Mouse (Mus musculus) MEL (cell line): ENCODE results near the gene Adm.

Experiments
- CHD1 ChIP-seq: IDR thresholded peaks from 2 replicates; pipeline ENCODE4 v1.6.1; 2012; ENCODE audit warnings: low read depth, mild to moderate bottlenecking, inconsistent platforms, low read length, improper control_type of control experiment
- CTCF ChIP-seq, 3 experiments: IDR thresholded peaks in 2 of 3; conservative IDR thresholded peaks in 1 of 3; 2 replicates each; pipeline ENCODE4 v1.5.1; 2011 to 2012; ENCODE audit warnings: low read length in 3 of 3, low read depth in 2 of 3, mild to moderate bottlenecking in 2 of 3, improper control_type of control experiment in 1 of 3, inconsistent platforms in 1 of 3, mixed read lengths in 1 of 3, moderate library complexity in 1 of 3; ENCODE audit not compliant: control insufficient read depth in 1 of 3, insufficient read depth in 1 of 3, poor library complexity in 1 of 3, severe bottlenecking in 1 of 3
- GATA1 ChIP-seq: IDR thresholded peaks from 2 replicates; pipeline ENCODE4 v1.6.1; 2011; ENCODE audit warnings: low read depth, low read length, improper control_type of control experiment
- HCFC1 ChIP-seq: IDR thresholded peaks from 2 replicates; pipeline ENCODE4 v1.6.1; 2012; ENCODE audit warnings: low read depth, mild to moderate bottlenecking, inconsistent platforms, low read length, improper control_type of control experiment, moderate library complexity
- JUND ChIP-seq: IDR thresholded peaks from 2 replicates; pipeline ENCODE4 v1.6.1; 2011; ENCODE audit warnings: low read depth, mild to moderate bottlenecking, improper control_type of control experiment, low read length
- MAFK ChIP-seq: IDR thresholded peaks from 2 replicates; pipeline ENCODE4 v1.6.1; 2011; ENCODE audit warnings: low read depth, mild to moderate bottlenecking, low read length, improper control_type of control experiment, borderline replicate concordance
- POLR2A ChIP-seq, 2 experiments: IDR thresholded peaks; 2 replicates each; pipeline ENCODE4 v1.6.1; 2011 to 2012; ENCODE audit warnings: low read length in 2 of 2, mild to moderate bottlenecking in 2 of 2, control low read depth in 1 of 2, improper control_type of control experiment in 1 of 2, low read depth in 1 of 2, moderate library complexity in 1 of 2; ENCODE audit not compliant: control insufficient read depth in 1 of 2, insufficient read depth in 1 of 2, poor library complexity in 1 of 2
- SIN3A ChIP-seq: IDR thresholded peaks from 2 replicates; pipeline ENCODE4 v1.6.1; 2012; ENCODE audit warnings: low read length, improper control_type of control experiment, inconsistent platforms
- TCF12 ChIP-seq: IDR thresholded peaks from 2 replicates; pipeline ENCODE4 v1.6.1; 2014; ENCODE audit warnings: low read depth, mild to moderate bottlenecking, inconsistent platforms, low read length, improper control_type of control experiment, moderate library complexity

- TF ChIP-seq CTCF (IDR thresholded peaks at IDR 0.05 in 2 of 3, conservative IDR thresholded peaks at IDR 0.05 in 1 of 3; ENCODE audit: control insufficient read depth in 1 of 3, insufficient read depth in 1 of 3, low read depth in 2 of 3, low read length in 3 of 3, poor library complexity in 1 of 3, severe bottlenecking in 1 of 3) (no peak), SIN3A (no peak), POLR2A (IDR thresholded peaks at IDR 0.05; ENCODE audit: control insufficient read depth in 1 of 2, insufficient read depth in 1 of 2, low read depth in 1 of 2, low read length in 2 of 2, poor library complexity in 1 of 2) (no peak), CHD1 (no peak), TCF12 (no peak), GATA1 (no peak), MAFK (no peak), HCFC1 (no peak), JUND (no peak)
Observed at GRCm38 (mm10) chr7:110627486-110628272, at the start of gene Adm.
